Mouse (Mus musculus) fat pad, adult 2 months (tissue): ENCODE results near the gene Gpr179.

ENCODE experiments used
- DNase-seq: peaks from one replicate; pipeline ENCODE4 v3.0.0-alpha.2; 2011; ENCODE audit warnings: low read depth, low spot score; ENCODE audit errors: extremely low read depth

The Gpr179 gene

GRCm38 (mm10) chr11:97289276-97290230 lies 62.3 kb downstream of the Gpr179 start:
- DNase-seq: no peak

- no peak for DNase-seq
These were observed 64.2 kb downstream of the Gpr179 start for GRCm38 (mm10) chr11:97287643-97288042.

GRCm38 (mm10) chr11:97286973-97287372 lies 64.9 kb downstream of the Gpr179 start:
- DNase-seq: no peak

GRCm38 (mm10) chr11:97285852-97286775 lies 65.8 kb downstream of the Gpr179 start:
- DNase-seq: peak; percentile 94

- DNase-seq: no peak
These were observed 67.0 kb downstream of the Gpr179 start for GRCm38 (mm10) chr11:97284854-97285253.

GRCm38 (mm10) chr11:97282179-97282578 lies 69.7 kb downstream of the Gpr179 start:
- DNase-seq: no peak
